Mouse (Mus musculus): ENCODE data around the gene Mgat5.

- TF ChIP-seq CTCF (IDR thresholded peaks at IDR 0.05; ENCODE audit: borderline replicate concordance, control insufficient read depth, extremely low read depth, insufficient read depth, low read length, poor library complexity), result peak; percentile 59
- peak; percentile 75 for TF ChIP-seq POLR2A (IDR thresholded peaks at IDR 0.05; ENCODE audit: control insufficient read depth, extremely low read depth, insufficient read depth, low read length, poor library complexity)
Measured at GRCm38 (mm10) chr1:127204817-127205485, at the start of gene Mgat5.

All from thymus, adult 2 months (tissue).